Mouse (Mus musculus) stomach, postnatal 0 days (tissue): ENCODE measurements at regions not wholly inside any gene's neighbourhood (a gene's known extent, or its start where the extent isn't known, plus 50 kb on each side); places are given as distances from the start of the nearest gene placed in this dataset.

Experiments
- CTCF ChIP-seq: IDR thresholded peaks from 2 replicates; pipeline ENCODE4 v1.5.1; 2016; ENCODE audit warnings: antibody characterized with exemption, low read depth, mild to moderate bottlenecking, moderate library complexity
- EP300 ChIP-seq: optimal IDR thresholded peaks from 2 replicates; pipeline ENCODE3; 2016; ENCODE audit warnings: antibody characterized with exemption

DNA sequence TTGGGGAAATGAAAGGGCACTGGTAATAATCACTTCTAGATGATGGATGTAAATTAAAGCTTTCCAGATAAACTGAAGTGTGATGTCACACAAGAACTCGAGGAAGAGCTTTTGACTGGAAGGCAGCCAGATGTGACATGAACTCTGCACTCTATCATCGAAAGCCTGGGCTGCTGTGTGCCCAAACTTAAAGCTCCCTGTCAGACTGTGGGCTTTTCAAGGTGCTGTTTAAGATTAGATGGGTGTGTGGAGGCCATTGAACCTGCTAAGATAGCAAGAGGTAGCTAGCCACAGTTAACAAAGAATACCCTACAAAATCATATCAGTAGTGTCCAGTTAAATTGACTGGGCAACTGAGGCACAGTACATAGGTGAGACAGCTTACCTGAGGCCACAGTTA, 190.1 kb downstream of the Fam49a start:
- TF ChIP-seq CTCF = no peak
- no peak for TF ChIP-seq EP300
